Mouse (Mus musculus): Measurements from ENCODE around the gene Inpp5f.

GRCm38 (mm10) chr7:128583213-128583948, 27.7 kb upstream of the Inpp5f start:
- TF ChIP-seq CTCF (IDR thresholded peaks at IDR 0.05; ENCODE audit: low read depth, low read length) (no peak), TAL1 (conservative IDR thresholded peaks at IDR 0.05; ENCODE audit: low read depth, low read length) (no peak), GATA1 (IDR thresholded peaks at IDR 0.05; ENCODE audit: borderline replicate concordance, low read length) (no peak)

All from G1E (cell line).